Mouse (Mus musculus) central nervous system, embryonic 14 days (tissue): ENCODE data around the gene Nrg4. TPM values are rescaled to one million over a fixed set of nuclear protein-coding genes. Genes with fewer than 3 reads are reported as not detected.

ENCODE experiments used
- polyA plus RNA-seq: library from polyadenylated mRNA; depleted of rRNA; stranded (reverse); fragments of >200 nt; gene quantifications from 2 replicates; pipeline ENCODE4 v1.2.3, GENCODE M21; 2012; rRNA removed

Nrg4 gene
- 0.11 and 0.34 TPM in 2 replicates for polyA plus RNA-seq

GRCm38 (mm10) chr9:55326515-55327233 is at the start of gene Nrg4, which contains the start of gene Tmem266:
Nrg4 (minus strand) TSS chr9:55326844.
Tmem266 (plus strand) TSS chr9:55326913.

GRCm38 (mm10) chr9:55208790-55209481 is 117.7 kb downstream of the Nrg4 start, which contains the start of gene Fbxo22:
Fbxo22 (plus strand) TSS chr9:55208925.

Other genes with a start within 250 kb of the Nrg4 start
- 22.7 and 22.8 TPM in 2 replicates for gene Ube2q2, start 178.0 kb downstream of the Nrg4 start, polyA plus RNA-seq
- 43.1 and 44.9 TPM in 2 replicates for gene Fbxo22, start 117.9 kb downstream of the Nrg4 start, polyA plus RNA-seq
- 4.6 and 5.2 TPM in 2 replicates for gene Tmem266, start 69 bp upstream of the Nrg4 start, polyA plus RNA-seq
- gene Etfa, start 185.4 kb upstream of the Nrg4 start, polyA plus RNA-seq, result 48.4 and 49.5 TPM in 2 replicates
- 2.5 and 9.9 TPM in 2 replicates for gene Isl2, start 211.8 kb upstream of the Nrg4 start, polyA plus RNA-seq